Mouse (Mus musculus) CH12.LX (cell line): ENCODE measurements around the gene Ptgdr2. TPM values are rescaled to one million over a fixed set of nuclear protein-coding genes. Genes with fewer than 3 reads are reported as not detected.

ENCODE experiments used
- DNase-seq: peaks from one replicate; pipeline ENCODE4 v3.0.0-alpha.2; 2013; ENCODE audit errors: extremely low read depth
- H3K27ac ChIP-seq: 2 replicates; pipeline ENCODE4 v1.5.1; 2012; ENCODE audit warnings: low read depth, mild to moderate bottlenecking, control low read depth, moderate library complexity; ENCODE audit not compliant: insufficient read depth
- H3K27me3 ChIP-seq: replicated peaks from 2 replicates; pipeline ENCODE3; 2012; ENCODE audit warnings: inconsistent platforms
- H3K36me3 ChIP-seq, 2 experiments: replicated peaks in 1 of 2; 2 replicates each; pipeline versions ENCODE3 to v1.6.1; 2012; ENCODE audit warnings: inconsistent platforms in 1 of 2, low read length in 1 of 2, mild to moderate bottlenecking in 1 of 2, mixed read lengths in 1 of 2, moderate library complexity in 1 of 2; ENCODE audit not compliant: control insufficient read depth in 1 of 2, insufficient read depth in 1 of 2
- H3K4me1 ChIP-seq, 2 experiments: 2 replicates each; pipeline ENCODE4 v1.6.1; 2012; ENCODE audit warnings: inconsistent platforms in 1 of 2, moderate library complexity in 1 of 2; ENCODE audit not compliant: insufficient read depth in 2 of 2, control insufficient read depth in 1 of 2
- H3K4me2 ChIP-seq: 2 replicates; pipeline ENCODE4 v1.6.1; 2012; ENCODE audit warnings: low read depth, mild to moderate bottlenecking, control low read depth; ENCODE audit not compliant: poor library complexity, insufficient read depth, severe bottlenecking
- H3K4me3 ChIP-seq, 3 experiments: fragments of 150-350 bp in 1 of 3; sonication (generic) in 1 of 3; replicated peaks in 1 of 3; 2 replicates each; pipeline versions ENCODE3 to v1.5.1; 2011 to 2012; ENCODE audit warnings: low read depth in 2 of 3, low read length in 2 of 3, mild to moderate bottlenecking in 2 of 3, moderate library complexity in 2 of 3, control low read depth in 1 of 3, improper control_type of control experiment in 1 of 3, inconsistent platforms in 1 of 3, mixed read lengths in 1 of 3; ENCODE audit not compliant: poor library complexity in 1 of 3
- H3K79me2 ChIP-seq: replicated peaks from 2 replicates; pipeline ENCODE4 v1.6.1; 2012; ENCODE audit warnings: mild to moderate bottlenecking, moderate library complexity; ENCODE audit not compliant: control insufficient read depth, poor library complexity, insufficient read depth, severe bottlenecking; ENCODE audit errors: extremely low read depth
- H3K9ac ChIP-seq: 2 replicates; pipeline ENCODE4 v1.6.1; 2012; ENCODE audit warnings: low read depth, mild to moderate bottlenecking, control low read depth, moderate library complexity; ENCODE audit not compliant: insufficient read depth
- H3K9me3 ChIP-seq: replicated peaks from 2 replicates; pipeline ENCODE3; 2012; ENCODE audit warnings: low read length, inconsistent platforms, mixed read lengths
- CTCF ChIP-seq, 2 experiments: IDR thresholded peaks in 1 of 2; conservative IDR thresholded peaks in 1 of 2; 2 replicates each; pipeline ENCODE4 v1.5.1; 2011 to 2012; ENCODE audit warnings: low read depth in 2 of 2, low read length in 2 of 2, improper control_type of control experiment in 1 of 2, inconsistent platforms in 1 of 2, mild to moderate bottlenecking in 1 of 2, moderate library complexity in 1 of 2
- JUN ChIP-seq: IDR thresholded peaks from 2 replicates; pipeline ENCODE4 v1.6.1; 2011; ENCODE audit warnings: low read depth, mild to moderate bottlenecking, low read length, improper control_type of control experiment, moderate library complexity; ENCODE audit not compliant: insufficient read depth
- JUND ChIP-seq: conservative IDR thresholded peaks from 2 replicates; pipeline ENCODE4 v1.6.1; 2011; ENCODE audit warnings: low read depth, low read length, improper control_type of control experiment
- MAFK ChIP-seq: IDR thresholded peaks from 2 replicates; pipeline ENCODE4 v1.6.1; 2011; ENCODE audit warnings: low read length, improper control_type of control experiment; ENCODE audit not compliant: insufficient replicate concordance
- NELFE ChIP-seq: IDR thresholded peaks from 2 replicates; pipeline ENCODE4 v1.6.1; 2011; ENCODE audit warnings: low read depth, low read length, improper control_type of control experiment
- RCOR1 ChIP-seq: conservative IDR thresholded peaks from 2 replicates; pipeline ENCODE4 v1.6.1; 2012; ENCODE audit warnings: low read depth, mild to moderate bottlenecking, inconsistent platforms, low read length, improper control_type of control experiment
- SIN3A ChIP-seq: IDR thresholded peaks from 2 replicates; pipeline ENCODE4 v1.6.1; 2012; ENCODE audit warnings: low read length, improper control_type of control experiment, inconsistent platforms
- ZMIZ1 ChIP-seq: IDR thresholded peaks from 2 replicates; pipeline ENCODE4 v1.6.1; 2012; ENCODE audit warnings: low read depth, mild to moderate bottlenecking, inconsistent platforms, low read length, improper control_type of control experiment
- ZNF384 ChIP-seq: IDR thresholded peaks from 2 replicates; pipeline ENCODE4 v1.6.1; 2012; ENCODE audit warnings: low read depth, low read length, improper control_type of control experiment, inconsistent platforms
- dilution Hi-C: fragments of 300-500 bp; cut with MboI; formaldehyde crosslinking; loops from 2 replicates; pipeline ENCODE4 v1.14.3; 2020; ENCODE audit warnings: low sequenced_read_pairs; ENCODE audit not compliant: extremely low pct_unique_long_range_greater_than_20kb, extremely low pct_ligation_motif_present
- in situ Hi-C: fragments of 300-500 bp; cut with MboI; formaldehyde crosslinking; loops from 3 replicates; pipeline ENCODE4 v1.14.3; 2019; ENCODE audit warnings: low sequenced_read_pairs, low pct_ligation_motif_present, low pct_unique_long_range_greater_than_20kb, mixed read lengths
- polyA plus RNA-seq: library from polyadenylated mRNA; unstranded; fragments of >175 nt; gene quantifications from 2 replicates; pipeline ENCODE4 v1.2.1, GENCODE M21; 2012; ENCODE audit warnings: low read depth; ENCODE audit not compliant: insufficient read length
- total RNA-seq, 2 experiments: library from RNA; depleted of rRNA; stranded (reverse); fragments of 300-350 nt in 1 of 2; fragments of >200 nt in 1 of 2; gene quantifications; 2 replicates each; pipeline ENCODE4 v1.2.3; 2012 to 2014

Gene Ptgdr2
- total and polyA plus RNA-seq, 3 experiments, result 0.13 TPM; not detected in 2

DNA sequence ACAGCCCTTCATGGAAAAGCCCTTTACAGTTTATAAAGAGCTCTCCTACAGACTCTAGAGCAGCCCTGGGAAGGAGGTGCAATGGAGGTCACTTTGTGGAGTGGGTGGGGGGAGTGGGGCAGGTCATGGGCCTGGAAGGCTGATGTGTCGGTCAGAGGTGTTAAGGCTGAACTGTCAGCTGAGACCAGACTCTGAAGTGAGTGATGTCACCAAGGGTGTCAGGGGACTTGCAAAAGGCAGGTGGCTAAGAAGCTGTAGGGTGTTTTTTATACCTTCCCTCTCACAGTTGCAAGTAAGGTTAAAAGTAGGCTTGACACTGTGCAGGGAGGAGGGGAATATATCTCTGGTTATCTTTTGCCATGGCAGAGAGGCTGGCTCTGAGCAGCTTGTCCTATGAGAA, 53.8 kb downstream of the Ptgdr2 start:
- no peaks in the 10 kb centered on the region for H3K79me2 ChIP-seq
- no peaks in the 10 kb centered on the region for H3K9me3 ChIP-seq
- no peaks in the 10 kb centered on the region for H3K36me3 ChIP-seq
- no peak overlapping the region for H3K4me3 ChIP-seq
- in situ Hi-C loops, result no loop called here
- no peak overlapping the region for H3K4me2 ChIP-seq
- peaks cover 0 to 28% of the 10 kb centered on the region in 2 experiments; a peak in 2 of 4 replicates for H3K4me1 ChIP-seq
- TF ChIP-seq CTCF (conservative IDR thresholded peaks at IDR 0.05 in 1 of 2, IDR thresholded peaks at IDR 0.05 in 1 of 2; ENCODE audit: low read depth in 2 of 2, low read length in 2 of 2) (no peak), JUND (no peak), SIN3A (no peak), JUN (no peak), ZMIZ1 (no peak), ZNF384 (no peak), RCOR1 (no peak), NELFE (no peak), MAFK (no peak)
- TF ChIP-seq, all 38 proteins: peak for 0
- no peak for DNase-seq
- Histone ChIP-seq H3K27me3 (peaks cover 2% of the 10 kb centered on the region), H3K9ac (no peak overlapping the region), H3K27ac (no peak overlapping the region)
- dilution Hi-C loops, result no loop called here

DNA sequence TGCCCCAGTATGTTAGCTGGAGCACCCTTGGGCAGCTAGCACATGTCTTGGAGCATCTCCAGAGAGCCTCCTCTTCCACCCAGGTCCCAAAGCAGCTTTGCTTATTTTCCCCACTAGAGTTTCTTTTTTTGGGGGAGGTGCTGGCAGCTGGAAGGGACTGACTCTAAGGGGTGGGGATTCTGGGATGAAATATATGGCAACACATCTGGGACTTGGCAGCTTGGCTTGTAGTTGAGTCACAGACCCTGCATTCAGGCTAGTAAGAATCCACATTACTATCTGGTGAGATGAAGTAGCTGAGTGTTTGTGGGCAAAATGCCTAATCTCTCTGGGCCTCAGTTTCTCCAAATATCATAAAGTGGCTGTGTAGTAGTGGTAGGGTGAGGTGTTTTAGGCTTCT, 55.0 kb downstream of the Ptgdr2 start:
- in situ Hi-C loops, result no loop called here
- no peak for DNase-seq
- no peak for TF ChIP-seq NELFE
- TF ChIP-seq, all 38 proteins: peak for 0
- no peaks in the 10 kb centered on the region for H3K79me2 ChIP-seq
- no peak overlapping the region for H3K9ac ChIP-seq
- H3K9me3 ChIP-seq, result no peaks in the 10 kb centered on the region
- H3K36me3 ChIP-seq, result no peaks in the 10 kb centered on the region
- no peak overlapping the region for H3K4me3 ChIP-seq
- H3K4me2 ChIP-seq, result no peak overlapping the region
- H3K27me3 ChIP-seq, result peaks cover 2% of the 10 kb centered on the region
- dilution Hi-C loops, result no loop called here
- H3K4me1 ChIP-seq, result peaks cover 0 to 29% of the 10 kb centered on the region in 2 experiments; a peak in 2 of 4 replicates
- no peak overlapping the region for H3K27ac ChIP-seq

Other genes starting within 250 kb of the Ptgdr2 start
- 9.5 and 10.8 TPM in 2 replicates for gene Vps37c, start 248.4 kb upstream of the Ptgdr2 start, total RNA-seq (2012; rRNA removed)
- gene Vps37c, start 248.4 kb upstream of the Ptgdr2 start, total RNA-seq (2014; rRNA removed), result 4.9 and 6.2 TPM in 2 replicates
- 13.0 and 13.4 TPM in 2 replicates for gene Vps37c, start 248.4 kb upstream of the Ptgdr2 start, polyA plus RNA-seq
- 8.7 and 9.9 TPM in 2 replicates for gene Cd5, start 198.2 kb upstream of the Ptgdr2 start, total RNA-seq (2012; rRNA removed)
- gene Cd5, start 198.2 kb upstream of the Ptgdr2 start, total RNA-seq (2014; rRNA removed), result 17.7 and 20.7 TPM in 2 replicates
- gene Cd5, start 198.2 kb upstream of the Ptgdr2 start, polyA plus RNA-seq, result 46.8 and 51.4 TPM in 2 replicates
- gene Cd6, start 107.1 kb upstream of the Ptgdr2 start, total RNA-seq (2012; rRNA removed), result 0.08 and 0.17 TPM in 2 replicates
- gene Cd6, start 107.1 kb upstream of the Ptgdr2 start, total RNA-seq (2014; rRNA removed), result 0.09 and 0.15 TPM in 2 replicates
- gene Cd6, start 107.1 kb upstream of the Ptgdr2 start, polyA plus RNA-seq, result 0.73 and 1.3 TPM in 2 replicates
- gene Slc15a3, start 97.4 kb upstream of the Ptgdr2 start, total RNA-seq (2012; rRNA removed), result 84.5 and 86.7 TPM in 2 replicates
- 89.3 and 94.3 TPM in 2 replicates for gene Slc15a3, start 97.4 kb upstream of the Ptgdr2 start, total RNA-seq (2014; rRNA removed)
- 217 and 219 TPM in 2 replicates for gene Slc15a3, start 97.4 kb upstream of the Ptgdr2 start, polyA plus RNA-seq
- gene Tmem132a, start 67.2 kb upstream of the Ptgdr2 start, total RNA-seq (2012; rRNA removed), result 2.0 and 2.9 TPM in 2 replicates
- 0.05 TPM in 1 of 2 replicates, not detected in the other for gene Tmem132a, start 67.2 kb upstream of the Ptgdr2 start, total RNA-seq (2014; rRNA removed)
- gene Tmem132a, start 67.2 kb upstream of the Ptgdr2 start, polyA plus RNA-seq, result 20.2 and 22.9 TPM in 2 replicates
- 32.9 and 34.0 TPM in 2 replicates for gene Tmem109, start 55.2 kb upstream of the Ptgdr2 start, total RNA-seq (2012; rRNA removed)
- gene Tmem109, start 55.2 kb upstream of the Ptgdr2 start, total RNA-seq (2014; rRNA removed), result 14.8 and 17.9 TPM in 2 replicates
- 46.3 and 51.5 TPM in 2 replicates for gene Tmem109, start 55.2 kb upstream of the Ptgdr2 start, polyA plus RNA-seq
- gene Prpf19, start 41.9 kb upstream of the Ptgdr2 start, total RNA-seq (2012; rRNA removed), result 115 and 153 TPM in 2 replicates
- gene Prpf19, start 41.9 kb upstream of the Ptgdr2 start, total RNA-seq (2014; rRNA removed), result 357 and 364 TPM in 2 replicates
- 244 and 355 TPM in 2 replicates for gene Prpf19, start 41.9 kb upstream of the Ptgdr2 start, polyA plus RNA-seq
- not detected in 2 replicates for gene Zp1, start 16.5 kb upstream of the Ptgdr2 start, total RNA-seq (2012; rRNA removed)
- gene Zp1, start 16.5 kb upstream of the Ptgdr2 start, total RNA-seq (2014; rRNA removed), result 0.26 TPM in 1 of 2 replicates, not detected in the other
- gene Zp1, start 16.5 kb upstream of the Ptgdr2 start, polyA plus RNA-seq, result not detected in 2 replicates
- 10.8 and 18.6 TPM in 2 replicates for gene Ccdc86, start 12.1 kb downstream of the Ptgdr2 start, total RNA-seq (2012; rRNA removed)
- 8.5 and 9.5 TPM in 2 replicates for gene Ccdc86, start 12.1 kb downstream of the Ptgdr2 start, total RNA-seq (2014; rRNA removed)
- 36.8 and 44.8 TPM in 2 replicates for gene Ccdc86, start 12.1 kb downstream of the Ptgdr2 start, polyA plus RNA-seq
- gene Ms4a10, start 37.5 kb downstream of the Ptgdr2 start, total RNA-seq (2012; rRNA removed), result not detected in 2 replicates
- gene Ms4a10, start 37.5 kb downstream of the Ptgdr2 start, total RNA-seq (2014; rRNA removed), result not detected in 2 replicates
- not detected in 2 replicates for gene Ms4a10, start 37.5 kb downstream of the Ptgdr2 start, polyA plus RNA-seq
- gene Ms4a15, start 56.1 kb downstream of the Ptgdr2 start, total RNA-seq (2012; rRNA removed), result not detected in 2 replicates
- not detected in 2 replicates for gene Ms4a15, start 56.1 kb downstream of the Ptgdr2 start, total RNA-seq (2014; rRNA removed)
- gene Ms4a15, start 56.1 kb downstream of the Ptgdr2 start, polyA plus RNA-seq, result 0.37 TPM in 1 of 2 replicates, not detected in the other
- gene Ms4a18, start 80.9 kb downstream of the Ptgdr2 start, total RNA-seq (2012; rRNA removed), result not detected in 2 replicates
- not detected in 2 replicates for gene Ms4a18, start 80.9 kb downstream of the Ptgdr2 start, total RNA-seq (2014; rRNA removed)
- gene Ms4a18, start 80.9 kb downstream of the Ptgdr2 start, polyA plus RNA-seq, result not detected in 2 replicates
- not detected in 2 replicates for gene Ms4a8a, start 143.9 kb downstream of the Ptgdr2 start, total RNA-seq (2012; rRNA removed)
- not detected in 2 replicates for gene Ms4a8a, start 143.9 kb downstream of the Ptgdr2 start, total RNA-seq (2014; rRNA removed)
- gene Ms4a8a, start 143.9 kb downstream of the Ptgdr2 start, polyA plus RNA-seq, result not detected in 2 replicates
- not detected in 2 replicates for gene 1700017D01Rik, start 193.7 kb downstream of the Ptgdr2 start, total RNA-seq (2012; rRNA removed)
- not detected in 2 replicates for gene 1700017D01Rik, start 193.7 kb downstream of the Ptgdr2 start, total RNA-seq (2014; rRNA removed)
- not detected in 2 replicates for gene 1700017D01Rik, start 193.7 kb downstream of the Ptgdr2 start, polyA plus RNA-seq
- gene 1700025F22Rik, start 228.2 kb downstream of the Ptgdr2 start, total RNA-seq (2012; rRNA removed), result not detected in 2 replicates
- not detected in 2 replicates for gene 1700025F22Rik, start 228.2 kb downstream of the Ptgdr2 start, total RNA-seq (2014; rRNA removed)
- gene 1700025F22Rik, start 228.2 kb downstream of the Ptgdr2 start, polyA plus RNA-seq, result not detected in 2 replicates